Mouse (Mus musculus): ENCODE results near the gene Ppp2r3a. TPM values are rescaled to one million over a fixed set of nuclear protein-coding genes. Genes with fewer than 3 reads are reported as not detected.

Gene Ppp2r3a
- polyA plus RNA-seq (2021; fragmentation: Nextera tagmentation): 6.9 and 8.0 TPM in 2 replicates
- long read RNA-seq, experiment 1, full-length matches to known transcripts: 1 of 13 reads
- long read RNA-seq, experiment 1, partial matches to known transcripts: 8 of 13 reads
- long read RNA-seq, experiment 1, other reads (novel, unspliced or antisense): 4 of 13 reads
- long read RNA-seq, experiment 2, full-length matches to known transcripts: 9 of 20 reads
- long read RNA-seq, experiment 2, partial matches to known transcripts: 7 of 20 reads
- long read RNA-seq, experiment 2, other reads (novel, unspliced or antisense): 4 of 20 reads

DNA sequence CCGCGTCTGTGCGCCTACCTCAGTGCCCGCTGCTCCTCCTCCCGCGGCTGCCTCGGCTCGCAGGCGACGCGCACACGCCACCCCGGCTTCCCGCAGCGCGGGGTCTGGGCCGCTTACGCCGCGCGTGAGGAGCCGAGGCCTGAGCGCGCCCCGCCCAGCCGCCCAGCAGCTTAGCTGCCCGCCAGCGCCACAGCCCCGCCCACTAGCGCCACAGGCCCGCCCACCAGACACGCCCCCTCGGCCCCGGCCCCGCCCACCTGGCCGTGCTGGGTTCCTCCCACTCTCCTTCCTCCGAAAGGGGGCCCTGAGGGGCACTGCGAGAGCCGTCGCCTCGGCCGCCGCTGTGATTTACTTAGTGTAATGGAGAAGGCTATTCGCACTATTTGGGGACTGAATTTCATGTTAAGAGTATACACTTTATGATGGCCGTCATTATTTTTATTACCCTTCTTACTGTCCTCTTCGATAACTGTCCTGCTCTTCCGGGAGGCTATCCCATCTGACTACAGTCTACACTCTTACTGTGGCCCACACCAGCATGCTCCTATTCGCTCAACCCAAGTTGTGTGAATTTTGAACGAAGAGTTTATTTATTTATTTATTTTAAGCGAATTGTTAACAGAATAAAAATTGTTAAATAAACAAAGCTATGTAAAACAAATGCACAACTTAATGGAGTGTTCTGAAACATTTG is at the start of gene Ppp2r3a:
Gene Ppp2r3a, minus strand, starts transcription at position 152 of the 694 bp plus-strand sequence.

DNA sequence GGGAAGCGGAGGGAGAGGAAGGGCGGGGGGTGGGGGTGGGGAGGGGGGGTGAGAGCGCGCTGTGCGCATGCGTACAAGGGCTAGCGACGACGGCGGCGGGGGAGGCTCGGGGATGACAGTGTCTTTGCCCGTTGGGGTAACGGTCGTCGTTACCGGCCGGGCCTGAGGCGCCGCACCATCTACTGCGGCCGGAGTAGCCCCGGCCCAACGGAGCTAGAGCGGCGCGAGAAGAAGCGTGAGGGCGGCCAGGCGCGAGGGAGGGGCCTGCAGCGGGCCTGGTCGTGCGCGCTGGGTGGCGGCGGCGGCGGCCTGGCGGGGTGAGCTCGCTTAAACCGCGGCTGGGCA is 177.6 kb downstream of the Ppp2r3a start, which contains the start of gene Msl2:
Gene Msl2, plus strand, starts transcription at position 115 of the 345 bp plus-strand sequence.

Other genes starting within 250 kb of the Ppp2r3a start
- 37.9 and 39.9 TPM in 2 replicates for gene Pccb, start 216.9 kb downstream of the Ppp2r3a start, polyA plus RNA-seq (2021; fragmentation: Nextera tagmentation)
- gene Msl2, start 177.7 kb downstream of the Ppp2r3a start, polyA plus RNA-seq (2021; fragmentation: Nextera tagmentation): 3.8 and 4.0 TPM in 2 replicates